Mouse (Mus musculus) C2C12 (cell line): ENCODE measurements at regions not wholly inside any gene's neighbourhood (a gene's known extent, or its start where the extent isn't known, plus 50 kb on each side); places are given as distances from the start of the nearest gene placed in this dataset.

ENCODE experiments used
- H3K27me3 ChIP-seq: one replicate; pipeline ENCODE4 v1.6.1; 2011; ENCODE audit not compliant: control insufficient read depth, insufficient read depth, insufficient read length
- H3K36me3 ChIP-seq: one replicate; pipeline ENCODE4 v1.6.1; 2011; ENCODE audit not compliant: control insufficient read depth, insufficient read depth
- H3K4me3 ChIP-seq: one replicate; pipeline ENCODE4 v1.5.1; 2011; ENCODE audit warnings: mild to moderate bottlenecking, control low read depth; ENCODE audit not compliant: poor library complexity, insufficient read depth, severe bottlenecking
- H3K79me2 ChIP-seq: one replicate; pipeline ENCODE4 v1.6.1; 2011; ENCODE audit not compliant: control insufficient read depth, insufficient read depth
- H3K79me3 ChIP-seq: one replicate; pipeline ENCODE4 v1.6.1; 2011; ENCODE audit warnings: low read depth, control low read depth
- H3ac ChIP-seq: one replicate; pipeline ENCODE3; 2011; ENCODE audit warnings: low read depth; ENCODE audit not compliant: control insufficient read depth, insufficient read length
- CEBPB ChIP-seq: IDR thresholded peaks from one replicate; pipeline ENCODE4 v1.6.1; 2011; ENCODE audit warnings: low read depth, mild to moderate bottlenecking, control low read depth, moderate library complexity
- CTCF ChIP-seq: IDR thresholded peaks from one replicate; pipeline ENCODE4 v1.5.1; 2011; ENCODE audit not compliant: control insufficient read depth, insufficient read depth, insufficient read length
- FOSL1 ChIP-seq: IDR thresholded peaks from one replicate; pipeline ENCODE4 v1.8.0; 2011; ENCODE audit warnings: mild to moderate bottlenecking, low read length; ENCODE audit not compliant: poor library complexity, insufficient read depth, severe bottlenecking
- MAX ChIP-seq: IDR thresholded peaks from one replicate; pipeline ENCODE4 v1.6.1; 2011; ENCODE audit warnings: mild to moderate bottlenecking, control low read depth
- MYOD1 ChIP-seq: IDR thresholded peaks from one replicate; pipeline ENCODE4 v1.6.1; 2011; ENCODE audit warnings: low read depth; ENCODE audit not compliant: control insufficient read depth, insufficient read length
- MYOG ChIP-seq: IDR thresholded peaks from one replicate; pipeline ENCODE4 v1.6.1; 2011; ENCODE audit not compliant: control insufficient read depth, insufficient read length; ENCODE audit errors: extremely low read depth
- USF1 ChIP-seq: IDR thresholded peaks from one replicate; pipeline ENCODE4 v1.6.1; 2011; ENCODE audit warnings: low read depth, mild to moderate bottlenecking, control low read depth, moderate library complexity

DNA sequence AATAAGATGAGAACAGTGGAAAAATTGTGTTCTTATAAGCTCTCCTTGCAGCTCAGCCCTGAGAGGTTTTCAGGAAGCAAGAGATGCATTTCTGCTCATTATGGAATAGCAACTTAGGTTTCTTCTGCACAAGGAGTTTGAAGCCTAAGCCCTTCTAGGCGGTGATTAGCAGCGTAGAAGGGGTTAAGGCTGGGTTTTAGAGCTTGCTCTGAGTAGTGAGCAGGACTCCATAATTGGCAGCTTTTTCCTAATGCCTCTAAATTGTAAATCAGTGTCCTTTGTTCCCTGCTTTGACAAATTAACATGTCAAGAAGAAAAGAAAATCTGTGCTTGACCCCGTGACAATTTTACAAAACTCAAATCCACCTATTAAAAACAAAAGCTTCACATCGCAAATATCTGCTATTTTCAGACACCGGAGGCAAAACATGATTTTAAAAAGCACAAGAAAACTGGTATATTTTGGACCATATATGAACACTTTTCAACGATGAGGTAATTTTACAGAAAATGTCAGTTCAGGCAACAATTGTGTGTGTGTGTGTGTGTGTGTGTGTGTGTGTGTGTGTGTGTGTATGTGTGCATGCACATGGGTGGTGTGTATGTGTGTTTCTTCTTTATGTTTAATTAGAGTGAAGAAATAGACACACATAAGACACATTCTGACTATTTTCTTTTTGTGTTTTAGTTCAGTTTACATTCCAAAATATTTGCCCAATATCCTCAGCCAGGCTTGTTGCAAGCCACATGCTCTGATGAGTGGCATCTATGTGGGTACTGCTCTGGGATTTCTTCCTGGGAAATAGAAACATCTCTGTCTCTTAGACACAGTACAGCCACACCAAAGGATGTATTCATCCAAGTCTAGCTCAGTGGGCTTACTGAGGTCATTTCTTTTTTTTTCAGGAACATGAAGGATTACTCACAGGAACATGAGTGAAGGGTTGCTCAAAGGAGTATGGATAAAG, 804.3 kb downstream of the Tmem132b start:
- no peak overlapping the region for H3K4me3 ChIP-seq
- no peak overlapping the region for H3ac ChIP-seq
- no peaks in the 10 kb centered on the region for H3K79me3 ChIP-seq
- H3K36me3 ChIP-seq: no peaks in the 10 kb centered on the region
- no peaks in the 10 kb centered on the region for H3K27me3 ChIP-seq
- no peak for TF ChIP-seq MYOG
- no peak for TF ChIP-seq CTCF
- no peak for TF ChIP-seq MYOD1
- TF ChIP-seq CEBPB: no peak
- TF ChIP-seq FOSL1: no peak
- TF ChIP-seq USF1: no peak
- TF ChIP-seq MAX: no peak
- H3K79me2 ChIP-seq: no peaks in the 10 kb centered on the region

DNA sequence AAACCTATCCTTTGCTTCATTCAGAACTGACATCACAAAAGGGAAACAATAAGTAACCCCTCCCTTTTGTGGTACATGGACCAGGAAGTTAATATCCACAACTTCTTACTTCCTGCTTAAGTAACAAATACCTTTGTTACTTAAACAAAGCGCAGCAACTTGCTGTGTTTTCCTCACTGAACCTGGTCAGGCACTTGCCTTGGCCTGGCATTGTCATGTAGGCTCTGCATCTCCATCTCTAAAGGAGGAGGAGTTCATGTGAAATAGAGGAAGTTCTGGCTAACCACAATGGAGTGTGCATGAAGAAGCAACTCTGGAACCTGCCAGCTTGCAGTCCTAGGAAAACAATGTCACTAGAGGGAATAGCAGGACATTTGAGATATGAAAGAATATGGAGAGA, 806.3 kb downstream of the Tmem132b start:
- TF ChIP-seq FOSL1 (no peak), MYOD1 (no peak), CTCF (no peak), USF1 (no peak), CEBPB (no peak), MYOG (no peak), MAX (no peak)
- Histone ChIP-seq H3K36me3 (no peaks in the 10 kb centered on the region), H3ac (no peak overlapping the region), H3K79me3 (no peaks in the 10 kb centered on the region), H3K27me3 (no peaks in the 10 kb centered on the region), H3K79me2 (no peaks in the 10 kb centered on the region), H3K4me3 (no peak overlapping the region)

DNA sequence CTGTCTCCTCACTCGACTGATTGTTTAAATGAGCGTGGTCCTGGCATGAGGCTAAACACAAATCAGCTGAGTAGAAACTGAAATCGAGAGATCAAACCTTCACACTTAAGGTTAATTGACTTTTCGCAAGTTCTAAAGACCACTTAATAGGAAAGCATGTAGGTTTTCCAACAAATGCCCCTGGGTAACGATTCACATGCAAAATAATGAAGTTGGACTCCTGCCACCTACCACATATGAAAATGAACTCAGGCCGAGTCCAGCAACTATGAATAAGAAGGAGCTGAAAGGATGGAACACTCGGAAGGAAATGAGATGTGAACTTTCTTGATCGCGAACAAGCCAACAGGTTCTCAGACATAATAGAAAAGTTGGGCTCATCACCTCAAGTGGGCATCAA, 812.0 kb downstream of the Tmem132b start:
- Histone ChIP-seq H3K27me3 (no peaks in the 10 kb centered on the region), H3K36me3 (no peaks in the 10 kb centered on the region), H3K79me2 (no peaks in the 10 kb centered on the region), H3K79me3 (no peaks in the 10 kb centered on the region), H3K4me3 (no peak overlapping the region), H3ac (no peak overlapping the region)
- TF ChIP-seq CTCF (no peak), MYOD1 (no peak), MYOG (no peak), FOSL1 (no peak), MAX (no peak), USF1 (no peak), CEBPB (no peak)

DNA sequence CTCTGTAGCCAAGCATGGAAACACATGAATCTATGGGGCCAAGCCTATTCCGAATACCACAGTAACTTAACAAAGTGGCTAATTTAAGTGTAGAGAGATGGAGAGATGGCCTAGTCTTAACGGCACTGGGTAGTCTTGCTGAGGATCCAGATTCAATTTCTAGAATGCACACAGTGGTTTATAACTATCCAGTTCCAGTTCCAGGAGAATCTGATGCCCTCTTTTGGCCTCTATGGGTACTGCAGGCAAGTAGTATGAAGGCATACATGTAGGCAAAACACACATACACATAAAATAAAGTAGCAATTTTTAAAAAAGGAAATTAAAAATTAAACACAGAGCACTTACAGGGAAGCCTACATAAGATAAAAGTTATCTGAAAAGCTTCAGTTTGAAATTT, 819.4 kb downstream of the Tmem132b start:
- H3ac ChIP-seq: no peak overlapping the region
- H3K27me3 ChIP-seq: no peaks in the 10 kb centered on the region
- H3K4me3 ChIP-seq: no peak overlapping the region
- no peaks in the 10 kb centered on the region for H3K79me3 ChIP-seq
- H3K79me2 ChIP-seq: no peaks in the 10 kb centered on the region
- no peaks in the 10 kb centered on the region for H3K36me3 ChIP-seq
- TF ChIP-seq CTCF: no peak
- TF ChIP-seq MYOG: no peak
- no peak for TF ChIP-seq CEBPB
- no peak for TF ChIP-seq FOSL1
- no peak for TF ChIP-seq MAX
- no peak for TF ChIP-seq MYOD1
- TF ChIP-seq USF1: no peak

DNA sequence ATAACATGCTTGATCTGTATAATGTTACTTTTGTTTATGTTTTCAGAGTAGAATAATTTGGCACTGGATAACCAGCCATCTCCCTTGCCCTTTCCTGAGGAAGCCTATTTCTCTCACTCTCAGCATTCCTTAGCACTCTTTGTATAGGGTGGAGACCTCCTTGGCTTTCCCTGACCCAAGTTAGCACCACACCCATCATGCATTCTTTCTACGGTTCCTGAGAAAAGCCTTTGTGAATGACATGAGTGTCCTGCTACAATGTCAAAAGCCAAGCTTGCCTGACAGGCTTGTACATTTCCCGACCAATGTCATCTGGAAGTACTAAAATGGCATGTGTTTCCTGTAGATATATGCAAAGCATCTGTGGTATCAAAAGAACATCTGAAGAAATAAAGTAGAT, 837.9 kb downstream of the Tmem132b start:
- Histone ChIP-seq H3K79me2 (no peaks in the 10 kb centered on the region), H3K27me3 (no peaks in the 10 kb centered on the region), H3ac (no peak overlapping the region), H3K4me3 (no peak overlapping the region), H3K36me3 (no peaks in the 10 kb centered on the region), H3K79me3 (no peaks in the 10 kb centered on the region)
- TF ChIP-seq MYOG (no peak), MAX (no peak), CEBPB (no peak), FOSL1 (no peak), USF1 (no peak), CTCF (no peak), MYOD1 (no peak)

DNA sequence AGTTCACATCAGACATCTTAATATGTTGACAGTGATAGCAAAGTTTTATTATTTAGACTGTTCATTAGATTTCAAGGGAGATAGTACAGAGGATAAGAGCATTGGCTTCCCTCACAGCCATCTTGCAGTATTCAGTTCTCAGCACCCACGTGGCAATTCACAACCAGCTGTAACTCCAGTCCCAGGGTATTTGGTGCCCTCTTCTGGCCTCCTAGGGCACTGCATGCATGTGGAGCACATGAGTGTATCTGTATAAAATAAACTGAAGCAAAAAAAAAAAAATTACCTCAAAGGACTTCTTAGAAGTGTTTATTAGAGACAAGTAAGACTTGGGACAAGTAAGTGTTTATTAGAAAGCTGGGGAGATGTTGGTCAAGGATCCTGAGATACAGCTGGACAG, 849.3 kb upstream of the Tmem132c start:
- TF ChIP-seq CEBPB: no peak
- no peak for TF ChIP-seq USF1
- TF ChIP-seq FOSL1: no peak
- no peak for TF ChIP-seq MYOG
- TF ChIP-seq MAX: no peak
- no peak for TF ChIP-seq CTCF
- no peak for TF ChIP-seq MYOD1

More for the DNA sequence above, 849.3 kb upstream of the Tmem132c start:
- H3K4me3 ChIP-seq: no peak overlapping the region
- H3K36me3 ChIP-seq: no peaks in the 10 kb centered on the region
- no peak overlapping the region for H3ac ChIP-seq
- no peaks in the 10 kb centered on the region for H3K79me3 ChIP-seq
- H3K79me2 ChIP-seq: no peaks in the 10 kb centered on the region
- no peaks in the 10 kb centered on the region for H3K27me3 ChIP-seq
